Mouse (Mus musculus) inflammation-experienced regulatory T-cells, adult 16 weeks (primary cell): ENCODE results near the gene Fbxo33. TPM values are rescaled to one million over a fixed set of nuclear protein-coding genes. Genes with fewer than 3 reads are reported as not detected.

ENCODE experiments used
- polyA plus RNA-seq: library from polyadenylated mRNA; unstranded; fragments of 100-300 nt; shearing (Covaris generic); gene quantifications from one replicate; pipeline ENCODE4 v1.2.1, GENCODE M21; 2017

The Fbxo33 gene
- polyA plus RNA-seq: 7.1 TPM

DNA sequence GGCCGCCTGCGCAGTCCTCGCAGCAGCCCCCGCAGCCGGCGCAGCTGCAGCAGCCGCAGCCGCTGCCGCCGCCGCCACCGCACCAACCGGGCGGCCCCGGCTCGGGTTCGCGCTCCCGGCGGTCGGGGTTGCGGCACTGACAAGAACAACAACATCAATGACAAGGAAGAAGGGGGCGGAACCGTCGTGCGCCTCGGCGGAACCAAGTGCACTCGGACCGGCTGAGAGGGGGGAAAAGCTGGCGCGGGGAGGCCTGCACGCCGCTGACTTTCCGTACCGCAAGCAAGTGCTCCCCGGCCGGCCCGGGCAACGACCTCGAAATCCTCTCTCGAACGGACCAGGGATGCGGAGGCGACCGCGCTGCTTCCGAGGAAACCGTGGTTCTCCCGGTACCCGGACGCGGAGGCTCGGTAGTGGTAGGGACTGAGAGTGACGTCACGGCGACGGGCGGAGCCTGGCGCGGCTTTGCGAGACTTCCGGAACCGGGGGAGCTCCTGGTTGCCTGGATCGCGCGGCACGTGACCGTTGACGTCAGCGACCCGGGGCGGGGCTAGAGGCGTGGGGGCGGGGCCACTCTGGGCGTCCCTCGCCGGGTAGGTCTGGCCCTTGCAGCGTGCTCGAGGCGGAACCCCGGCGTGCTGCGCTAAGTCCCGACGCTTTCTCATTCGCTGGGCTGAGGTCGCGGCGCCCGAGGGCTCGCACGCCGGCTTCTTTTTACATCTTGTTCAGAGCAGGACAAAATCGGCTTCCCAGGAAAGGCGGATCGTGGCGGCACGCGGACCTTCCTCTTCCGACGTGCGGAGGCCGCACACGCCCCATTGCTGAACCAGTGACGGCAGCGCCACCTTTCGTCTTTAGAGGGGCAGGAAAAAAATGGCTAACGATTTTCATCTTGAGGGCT, at the start of gene Fbxo33:
Gene Fbxo33, minus strand, starts transcription at position 401 of the 901 bp plus-strand sequence.

Other genes starting within 250 kb of the Fbxo33 start
- gene Sec23a, start 207.7 kb downstream of the Fbxo33 start, polyA plus RNA-seq: 39.9 TPM
- gene Gemin2, start 206.3 kb downstream of the Fbxo33 start, polyA plus RNA-seq: 30.4 TPM
- gene Trappc6b, start 158.3 kb downstream of the Fbxo33 start, polyA plus RNA-seq: 111 TPM
- gene Pnn, start 152.8 kb downstream of the Fbxo33 start, polyA plus RNA-seq: 154 TPM
- 28.0 TPM for gene Mia2, start 123.9 kb downstream of the Fbxo33 start, polyA plus RNA-seq